Mouse (Mus musculus) lung, embryonic 15.5 days (tissue): ENCODE data around the gene Cilp2. TPM values are rescaled to one million over a fixed set of nuclear protein-coding genes. Genes with fewer than 3 reads are reported as not detected.

ENCODE experiments used
- ATAC-seq: fragments of 200-750 bp; cut with Nextera tagmentation; 2 replicates; pipeline ENCODE4 v1.8.0; 2017; ENCODE audit warnings: moderate number of reproducible peaks, borderline replicate concordance; ENCODE audit not compliant: low FRiP score, low TSS enrichment; ENCODE audit errors: extremely low read depth
- H3K27ac ChIP-seq: fragments of 300-500 bp; sonication (generic); 2 replicates; pipeline ENCODE4 v1.5.1; 2015; ENCODE audit warnings: moderate library complexity, mild to moderate bottlenecking, inconsistent platforms
- H3K27me3 ChIP-seq: fragments of 300-500 bp; sonication (generic); 2 replicates; pipeline ENCODE4 v1.6.1; 2015; ENCODE audit warnings: inconsistent platforms
- H3K36me3 ChIP-seq: fragments of 300-500 bp; sonication (generic); 2 replicates; pipeline ENCODE4 v1.6.1; 2015; ENCODE audit warnings: inconsistent platforms
- H3K4me1 ChIP-seq: fragments of 300-500 bp; sonication (generic); 2 replicates; pipeline ENCODE4 v1.6.1; 2015; ENCODE audit warnings: inconsistent platforms
- H3K4me2 ChIP-seq: fragments of 300-500 bp; sonication (generic); 2 replicates; pipeline ENCODE4 v1.6.1; 2015; ENCODE audit warnings: inconsistent platforms, mild to moderate bottlenecking, moderate library complexity
- H3K4me3 ChIP-seq: fragments of 300-500 bp; sonication (generic); 2 replicates; pipeline ENCODE4 v1.5.1; 2015; ENCODE audit warnings: mild to moderate bottlenecking, inconsistent platforms
- H3K9ac ChIP-seq: fragments of 300-500 bp; sonication (generic); 2 replicates; pipeline ENCODE4 v1.6.1; 2015; ENCODE audit warnings: inconsistent platforms
- H3K9me3 ChIP-seq: fragments of 300-500 bp; sonication (generic); 2 replicates; pipeline ENCODE4 v1.6.1; 2016; ENCODE audit warnings: inconsistent platforms
- WGBS: fragments of 180-500 bp; shearing (Covaris S2); methylation state at CpG from one replicate; pipeline ENCODE4 v1.1.7; 2015; 5-methylcytosine and 5-hydroxymethylcytosine counted together
- polyA plus RNA-seq: library from polyadenylated mRNA; unstranded; fragments of >200 nt; fragmentation: Nextera tagmentation; extraction: Ambion mirVana; gene quantifications from 2 replicates; pipeline ENCODE4 v1.2.1, GENCODE M21; 2015

Gene Cilp2
- polyA plus RNA-seq, 1 experiment from 2014 or later = 0.61 TPM

- no peak overlapping the region for H3K4me3 ChIP-seq
- peaks cover 68% of the 10 kb centered on the region for H3K36me3 ChIP-seq
- no peaks in the 10 kb centered on the region for H3K9me3 ChIP-seq
- no peak overlapping the region for H3K9ac ChIP-seq
- H3K27me3 ChIP-seq = no peaks in the 10 kb centered on the region
- peaks cover 7% of the 10 kb centered on the region; the same call in 1 of the 2 replicates for H3K4me1 ChIP-seq
- no peak overlapping the region for H3K27ac ChIP-seq
- 57% methylated on average over 5 of the region's 5 CpGs for WGBS
- no peak for ATAC-seq
- no peak overlapping the region for H3K4me2 ChIP-seq
Measured at GRCm38 (mm10) chr8:69915748-69916147, 28.3 kb upstream of the Cilp2 start.

DNA sequence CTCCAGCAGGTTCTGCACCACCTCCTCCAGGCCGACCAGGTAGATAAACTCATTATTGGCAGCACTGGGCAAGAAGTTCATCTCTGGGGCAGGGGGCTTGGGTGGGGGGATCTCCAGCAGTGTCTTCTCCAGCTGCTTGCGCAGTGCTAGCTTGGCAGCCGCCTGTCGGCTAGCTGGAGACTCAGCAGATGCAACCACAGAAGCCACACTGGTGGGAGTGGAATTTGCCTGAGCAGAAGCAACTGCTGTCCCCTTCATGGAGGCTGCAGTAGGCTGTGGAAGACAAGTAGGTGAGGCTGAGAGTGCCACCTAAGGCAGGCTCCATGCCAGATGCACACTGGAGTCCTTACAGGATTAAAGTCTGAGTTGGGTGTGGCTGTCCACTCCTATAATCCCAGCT, 27.0 kb upstream of the Cilp2 start:
- H3K9me3 ChIP-seq = no peaks in the 10 kb centered on the region
- no peak for ATAC-seq
- H3K4me3 ChIP-seq = no peak overlapping the region
- H3K27ac ChIP-seq = no peak overlapping the region
- no peak overlapping the region for H3K9ac ChIP-seq
- 82% methylated on average over 4 of the region's 4 CpGs for WGBS
- no peaks in the 10 kb centered on the region for H3K4me1 ChIP-seq
- H3K4me2 ChIP-seq = no peak overlapping the region
- H3K27me3 ChIP-seq = no peaks in the 10 kb centered on the region
- H3K36me3 ChIP-seq = peaks cover 80% of the 10 kb centered on the region

- ATAC-seq = no peak
- WGBS = 86% methylated on average over 12 of the region's 12 CpGs
- Histone ChIP-seq H3K27me3 (no peaks in the 10 kb centered on the region), H3K9ac (no peak overlapping the region), H3K4me2 (no peak overlapping the region), H3K4me1 (no peaks in the 10 kb centered on the region), H3K27ac (no peak overlapping the region), H3K4me3 (no peak overlapping the region), H3K36me3 (peaks cover 97% of the 10 kb centered on the region), H3K9me3 (no peaks in the 10 kb centered on the region)
Measured at GRCm38 (mm10) chr8:69912478-69913074, 25.1 kb upstream of the Cilp2 start.

GRCm38 (mm10) chr8:69911917-69912316, 24.4 kb upstream of the Cilp2 start:
- 89% methylated on average over 13 of the region's 13 CpGs for WGBS
- Histone ChIP-seq H3K4me2 (no peak overlapping the region), H3K36me3 (peaks cover 90% of the 10 kb centered on the region), H3K9me3 (no peaks in the 10 kb centered on the region), H3K9ac (no peak overlapping the region), H3K27ac (no peak overlapping the region), H3K4me1 (no peaks in the 10 kb centered on the region), H3K27me3 (no peaks in the 10 kb centered on the region), H3K4me3 (no peak overlapping the region)
- no peak for ATAC-seq

- Histone ChIP-seq H3K36me3 (peaks cover 43% of the 10 kb centered on the region), H3K9me3 (no peaks in the 10 kb centered on the region), H3K27me3 (no peaks in the 10 kb centered on the region), H3K27ac (no peak overlapping the region), H3K9ac (no peak overlapping the region), H3K4me2 (no peak overlapping the region), H3K4me1 (peaks cover 12% of the 10 kb centered on the region), H3K4me3 (no peak overlapping the region)
- no peak for ATAC-seq
- 71% methylated on average over 2 of the region's 2 CpGs for WGBS
Measured at GRCm38 (mm10) chr8:69907106-69907505, 19.6 kb upstream of the Cilp2 start.

DNA sequence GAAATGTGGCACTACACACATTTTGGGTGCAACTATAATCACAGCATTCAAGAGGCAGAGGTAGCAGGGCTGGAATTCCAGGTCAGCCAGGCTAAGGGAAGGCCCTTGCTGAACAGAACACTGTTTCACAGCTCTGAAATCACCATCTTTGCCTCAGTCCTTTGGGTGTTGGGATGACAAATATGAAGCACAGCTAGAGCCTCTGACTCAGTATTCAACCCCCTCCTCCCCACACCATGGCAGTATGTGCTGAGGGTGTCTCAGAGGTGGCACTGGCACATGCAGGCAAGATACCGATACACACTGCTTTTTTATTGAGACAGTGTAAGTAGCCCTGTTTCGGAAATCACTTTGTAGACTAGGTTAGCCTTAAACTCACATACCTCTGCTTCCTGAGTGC, 18.8 kb upstream of the Cilp2 start:
- no peaks in the 10 kb centered on the region for H3K9me3 ChIP-seq
- H3K4me2 ChIP-seq = no peak overlapping the region
- ATAC-seq = no peak
- peaks cover 35% of the 10 kb centered on the region for H3K36me3 ChIP-seq
- H3K27ac ChIP-seq = no peak overlapping the region
- no peaks in the 10 kb centered on the region for H3K27me3 ChIP-seq
- no peak overlapping the region for H3K4me3 ChIP-seq
- 82% methylated on average over 2 of the region's 2 CpGs for WGBS
- H3K9ac ChIP-seq = no peak overlapping the region
- peaks cover 17% of the 10 kb centered on the region for H3K4me1 ChIP-seq

GRCm38 (mm10) chr8:69904096-69904495, 16.6 kb upstream of the Cilp2 start:
- Histone ChIP-seq H3K9ac (no peak overlapping the region), H3K9me3 (no peaks in the 10 kb centered on the region), H3K4me3 (no peak overlapping the region), H3K36me3 (peaks cover 13% of the 10 kb centered on the region), H3K27ac (no peak overlapping the region), H3K4me2 (peak overlapping the region; percentile 95; the same call in 1 of the 2 replicates), H3K27me3 (no peaks in the 10 kb centered on the region), H3K4me1 (peaks cover 28% of the 10 kb centered on the region)
- ATAC-seq = no peak
- 75% methylated on average over 8 of the region's 8 CpGs for WGBS

- ATAC-seq = peak; percentile 86
- peaks cover 30% of the 10 kb centered on the region for H3K4me1 ChIP-seq
- WGBS = under 1% methylated on average over 45 of the region's 45 CpGs
Measured at GRCm38 (mm10) chr8:69903063-69903542, 15.6 kb upstream of the Cilp2 start.

GRCm38 (mm10) chr8:69902163-69903062, 14.9 kb upstream of the Cilp2 start, which contains the start of the genes Tssk6, Ndufa13 and Yjefn3:
Gene Tssk6 (plus strand): TSS chr8:69902184.
Gene Ndufa13 (minus strand): TSS chr8:69902558.
Gene Yjefn3 (minus strand): TSS chr8:69902712.
- H3K27ac ChIP-seq = peak within 1 kb of the TSS; percentile 90
- H3K36me3 ChIP-seq = no peaks in the 10 kb centered on the region
- 5% methylated on average over 89 of the region's 89 CpGs for WGBS

More at GRCm38 (mm10) chr8:69903063-69903542, 15.6 kb upstream of the Cilp2 start:
- H3K36me3 ChIP-seq = peaks cover 5% of the 10 kb centered on the region; the same call in 1 of the 2 replicates
- peak overlapping the region; percentile 69 for H3K9ac ChIP-seq
- H3K4me2 ChIP-seq = peak overlapping the region; percentile 95
- H3K9me3 ChIP-seq = no peaks in the 10 kb centered on the region
- peak overlapping the region; percentile 90 for H3K27ac ChIP-seq
- H3K27me3 ChIP-seq = no peaks in the 10 kb centered on the region
- peak overlapping the region; percentile 72 for H3K4me3 ChIP-seq

DNA sequence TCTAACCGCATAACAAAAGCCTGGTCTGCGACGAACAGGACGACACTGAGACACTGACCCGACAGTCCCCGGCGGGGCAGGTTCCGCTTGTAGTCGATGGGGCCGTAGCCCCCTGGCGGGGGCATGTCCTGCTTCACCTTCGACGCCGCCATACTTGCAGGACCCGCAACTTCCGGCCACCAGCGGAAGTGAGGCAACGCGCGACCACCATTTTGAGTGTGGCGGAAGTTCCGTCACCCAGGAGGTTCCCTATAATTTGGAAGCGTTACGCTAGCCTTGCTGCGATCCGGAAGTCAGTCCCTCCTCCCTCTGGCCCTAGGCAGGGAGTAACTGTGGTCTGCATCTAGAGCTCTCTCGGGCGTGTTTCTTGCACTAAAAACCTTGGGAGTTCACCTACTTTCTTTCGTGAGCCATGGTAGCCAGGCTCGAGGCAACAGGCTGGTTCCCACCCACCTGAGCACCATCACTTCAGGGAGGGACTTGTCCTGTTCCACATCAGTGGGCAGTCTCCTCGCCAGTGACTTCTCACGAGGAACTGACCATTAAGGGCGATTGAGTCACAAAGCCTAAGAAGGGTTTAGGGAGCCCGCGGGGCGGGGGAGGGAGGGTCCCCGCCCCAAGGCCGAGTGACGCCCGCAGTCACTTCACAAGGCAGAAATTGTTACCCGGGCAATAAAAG, 14.1 kb upstream of the Cilp2 start:
- Histone ChIP-seq H3K4me3 (peak overlapping the region; percentile 72), H3K4me2 (peak overlapping the region; percentile 95), H3K4me1 (peaks cover 31% of the 10 kb centered on the region), H3K9ac (peak overlapping the region; percentile 71), H3K36me3 (no peaks in the 10 kb centered on the region), H3K27me3 (no peaks in the 10 kb centered on the region), H3K9me3 (no peaks in the 10 kb centered on the region), H3K27ac (peak overlapping the region; percentile 90)
- ATAC-seq = peak; percentile 82
- 2% methylated on average over 41 of the region's 41 CpGs for WGBS

More at GRCm38 (mm10) chr8:69902163-69903062, 14.9 kb upstream of the Cilp2 start, which contains the start of the genes Tssk6, Ndufa13 and Yjefn3:
- Histone ChIP-seq H3K9me3 (no peaks in the 10 kb centered on the region), H3K27me3 (no peaks in the 10 kb centered on the region), H3K4me1 (peaks cover 31% of the 10 kb centered on the region), H3K4me2 (peak within 1 kb of the TSS; percentile 95), H3K4me3 (peak within 1 kb of the TSS; percentile 72), H3K9ac (peak within 1 kb of the TSS; percentile 71)
- ATAC-seq = peak; percentile 15

GRCm38 (mm10) chr8:69900895-69901451, 13.5 kb upstream of the Cilp2 start:
- WGBS = 16% methylated on average over 12 of the region's 12 CpGs
- Histone ChIP-seq H3K27me3 (no peaks in the 10 kb centered on the region), H3K4me1 (peaks cover 31% of the 10 kb centered on the region), H3K36me3 (no peaks in the 10 kb centered on the region), H3K27ac (peak overlapping the region; percentile 90), H3K4me2 (peak overlapping the region; percentile 95), H3K4me3 (peak overlapping the region; percentile 72), H3K9ac (peak overlapping the region; percentile 71), H3K9me3 (no peaks in the 10 kb centered on the region)
- no peak for ATAC-seq
